Mouse (Mus musculus) intestine, embryonic 15.5 days (tissue): ENCODE results near the gene Cct6b. TPM values are rescaled to one million over a fixed set of nuclear protein-coding genes. Genes with fewer than 3 reads are reported as not detected.

Experiments used
- ATAC-seq: fragments of 200-750 bp; cut with Nextera tagmentation; 2 replicates; pipeline ENCODE4 v1.8.0; 2017; ENCODE audit warnings: moderate TSS enrichment, moderate library complexity
- H3K27ac ChIP-seq: fragments of 300-500 bp; sonication (generic); 2 replicates; pipeline ENCODE4 v1.5.1; 2015; ENCODE audit warnings: mild to moderate bottlenecking, inconsistent platforms
- H3K27me3 ChIP-seq: fragments of 300-500 bp; sonication (generic); replicated peaks from 2 replicates; pipeline ENCODE4 v1.6.1; 2015; ENCODE audit warnings: inconsistent platforms
- H3K36me3 ChIP-seq: fragments of 300-500 bp; sonication (generic); 2 replicates; pipeline ENCODE4 v1.6.1; 2015; ENCODE audit warnings: inconsistent platforms
- H3K4me1 ChIP-seq: fragments of 300-500 bp; sonication (generic); replicated peaks from 2 replicates; pipeline ENCODE4 v1.6.1; 2015; ENCODE audit warnings: inconsistent platforms
- H3K4me2 ChIP-seq: fragments of 300-500 bp; sonication (generic); replicated peaks from 2 replicates; pipeline ENCODE4 v1.6.1; 2015; ENCODE audit warnings: mild to moderate bottlenecking, inconsistent platforms
- H3K4me3 ChIP-seq: fragments of 300-500 bp; sonication (generic); replicated peaks from 2 replicates; pipeline ENCODE4 v1.5.1; 2015; ENCODE audit warnings: inconsistent platforms
- H3K9ac ChIP-seq: fragments of 300-500 bp; sonication (generic); 2 replicates; pipeline ENCODE4 v1.6.1; 2015; ENCODE audit warnings: inconsistent platforms
- H3K9me3 ChIP-seq: fragments of 300-500 bp; sonication (generic); 2 replicates; pipeline ENCODE4 v1.6.1; 2016; ENCODE audit warnings: inconsistent platforms
- WGBS: fragments of 180-500 bp; shearing (Covaris S2); methylation state at CpG from one replicate; pipeline ENCODE4 v1.1.7; 2015; 5-methylcytosine and 5-hydroxymethylcytosine counted together
- polyA plus RNA-seq: library from polyadenylated mRNA; unstranded; fragments of >200 nt; fragmentation: Nextera tagmentation; extraction: Ambion mirVana; gene quantifications from 2 replicates; pipeline ENCODE4 v1.2.1, GENCODE M21; 2015

Cct6b gene
- polyA plus RNA-seq, 1 experiment from 2014 or later = 0.28 TPM

DNA sequence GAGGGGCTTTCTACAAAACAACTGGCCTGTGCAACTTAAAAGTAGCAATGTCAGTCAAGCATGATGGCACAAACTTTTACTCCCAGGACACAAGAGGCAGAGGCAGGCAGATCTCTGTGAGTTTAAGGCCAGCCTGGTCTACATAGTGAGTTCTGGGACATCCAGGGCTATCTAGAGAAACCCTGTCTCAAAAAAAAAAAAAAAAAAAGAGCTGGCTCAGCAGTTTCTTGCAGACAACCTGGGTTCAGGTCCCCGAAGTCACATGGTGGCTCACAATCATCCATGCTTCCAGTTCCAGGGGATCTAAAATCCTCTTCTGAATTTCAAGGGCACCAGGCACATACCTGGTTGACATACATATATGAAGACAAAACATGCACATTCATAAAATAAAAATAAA is 8.2 kb downstream of the Cct6b start:
- no peaks in the 10 kb centered on the region for H3K4me1 ChIP-seq
- 84% methylated on average over 1 of the region's 1 CpGs for WGBS
- no peak overlapping the region for H3K27ac ChIP-seq
- H3K36me3 ChIP-seq = no peaks in the 10 kb centered on the region
- no peak overlapping the region for H3K4me3 ChIP-seq
- no peak overlapping the region for H3K4me2 ChIP-seq
- H3K27me3 ChIP-seq = no peaks in the 10 kb centered on the region
- H3K9me3 ChIP-seq = no peaks in the 10 kb centered on the region
- H3K9ac ChIP-seq = no peak overlapping the region
- no peak for ATAC-seq

DNA sequence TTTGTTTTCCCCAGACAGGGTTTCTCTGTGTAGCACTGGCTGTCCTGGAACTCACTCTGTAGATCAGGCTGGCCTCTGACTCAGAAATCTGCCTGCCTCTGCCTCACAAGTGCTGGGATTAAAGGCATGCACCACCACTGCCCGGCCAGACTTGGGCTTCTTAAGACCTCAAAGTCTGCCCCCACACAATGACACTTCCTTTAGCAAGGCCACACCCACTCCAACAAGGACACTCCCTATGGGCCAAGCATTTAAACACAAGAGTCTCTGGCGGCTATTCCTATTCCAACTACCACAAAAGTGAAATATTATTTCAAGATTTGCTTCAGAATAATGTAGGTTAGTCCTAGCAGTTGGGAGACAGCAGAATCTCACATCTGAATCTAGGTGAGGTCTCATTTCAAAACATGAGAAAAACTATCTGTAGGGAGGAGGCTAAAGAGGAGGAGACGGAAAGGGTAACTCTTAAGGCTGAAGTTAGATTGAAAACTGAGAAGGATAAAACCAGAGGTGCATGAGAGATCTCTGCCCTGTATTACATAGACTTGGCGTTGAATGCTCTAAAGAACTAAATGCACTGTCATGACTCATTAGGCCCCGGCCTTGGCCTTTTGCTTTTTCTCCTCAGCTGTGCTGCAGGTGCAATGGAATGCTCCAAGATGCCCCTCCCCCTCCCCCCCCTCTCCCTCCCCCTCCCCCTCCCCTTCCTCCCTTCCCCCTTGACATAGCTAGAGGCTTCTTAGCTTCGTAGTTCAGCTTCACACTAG is 11.6 kb downstream of the Cct6b start:
- no peaks in the 10 kb centered on the region for H3K36me3 ChIP-seq
- H3K9me3 ChIP-seq = no peaks in the 10 kb centered on the region
- H3K27me3 ChIP-seq = no peaks in the 10 kb centered on the region
- H3K4me2 ChIP-seq = no peak overlapping the region
- no peak overlapping the region for H3K27ac ChIP-seq
- H3K4me1 ChIP-seq = no peaks in the 10 kb centered on the region
- ATAC-seq = no peak
- WGBS = 67% methylated on average over 6 of the region's 6 CpGs
- H3K4me3 ChIP-seq = no peak overlapping the region
- H3K9ac ChIP-seq = no peak overlapping the region

DNA sequence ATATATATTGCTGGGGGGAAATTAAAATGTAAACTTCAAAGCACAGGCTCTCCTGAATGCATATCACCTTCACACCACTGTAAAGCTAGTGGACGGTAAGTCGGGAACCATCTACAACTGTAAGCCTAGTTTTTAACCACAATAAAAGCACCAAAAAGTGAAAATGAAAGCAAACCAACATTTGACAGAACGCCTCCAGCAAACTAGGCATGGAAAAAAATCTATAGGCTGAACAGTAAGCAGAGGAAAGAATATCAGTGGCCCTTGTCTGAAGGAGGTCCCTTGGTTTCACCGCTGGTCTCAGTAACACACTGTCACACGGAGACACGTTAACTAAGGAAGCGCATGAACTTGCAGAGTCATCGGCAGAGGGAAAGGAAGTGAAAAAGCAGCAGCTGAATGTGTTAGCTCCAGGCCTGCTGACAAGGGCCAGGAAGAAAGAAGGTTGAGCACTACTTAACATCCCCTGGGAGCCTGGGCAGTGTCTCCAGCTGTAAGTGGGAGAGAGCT is 17.2 kb downstream of the Cct6b start:
- Histone ChIP-seq H3K9ac (no peak overlapping the region), H3K9me3 (no peaks in the 10 kb centered on the region), H3K4me3 (no peak overlapping the region), H3K27me3 (0 out of 2 replicates have a peak, but pooled peaks cover 3% of the 10 kb centered on the region), H3K4me1 (no peaks in the 10 kb centered on the region), H3K4me2 (no peak overlapping the region), H3K36me3 (no peaks in the 10 kb centered on the region), H3K27ac (no peak overlapping the region)
- no peak for ATAC-seq
- 69% methylated on average over 8 of the region's 8 CpGs for WGBS

DNA sequence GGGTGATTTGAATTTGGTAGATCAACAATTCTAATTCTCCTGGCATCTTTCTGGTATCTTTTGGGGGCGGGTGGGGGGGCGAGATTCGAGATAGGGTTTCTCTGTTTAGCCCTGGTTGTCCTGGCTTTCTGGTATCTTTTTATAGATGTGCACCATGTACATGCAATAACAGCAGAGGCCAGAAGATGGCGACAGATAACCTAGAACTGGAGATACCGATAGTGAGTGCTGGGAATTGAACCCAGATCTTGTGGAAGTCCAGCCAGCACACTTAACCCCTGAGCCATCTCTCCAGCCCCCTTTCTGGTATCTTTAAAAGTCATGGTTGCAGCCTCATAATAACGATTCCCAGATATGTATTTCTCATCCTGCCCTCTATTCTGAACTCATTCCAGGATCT is 18.0 kb downstream of the Cct6b start:
- no peak overlapping the region for H3K4me2 ChIP-seq
- H3K4me1 ChIP-seq = no peaks in the 10 kb centered on the region
- no peaks in the 10 kb centered on the region for H3K36me3 ChIP-seq
- 30% methylated on average over 6 of the region's 6 CpGs for WGBS
- 0 out of 2 replicates have a peak, but pooled peaks cover 3% of the 10 kb centered on the region for H3K27me3 ChIP-seq
- no peak overlapping the region for H3K9ac ChIP-seq
- no peak for ATAC-seq
- H3K9me3 ChIP-seq = no peaks in the 10 kb centered on the region
- no peak overlapping the region for H3K4me3 ChIP-seq
- H3K27ac ChIP-seq = no peak overlapping the region

DNA sequence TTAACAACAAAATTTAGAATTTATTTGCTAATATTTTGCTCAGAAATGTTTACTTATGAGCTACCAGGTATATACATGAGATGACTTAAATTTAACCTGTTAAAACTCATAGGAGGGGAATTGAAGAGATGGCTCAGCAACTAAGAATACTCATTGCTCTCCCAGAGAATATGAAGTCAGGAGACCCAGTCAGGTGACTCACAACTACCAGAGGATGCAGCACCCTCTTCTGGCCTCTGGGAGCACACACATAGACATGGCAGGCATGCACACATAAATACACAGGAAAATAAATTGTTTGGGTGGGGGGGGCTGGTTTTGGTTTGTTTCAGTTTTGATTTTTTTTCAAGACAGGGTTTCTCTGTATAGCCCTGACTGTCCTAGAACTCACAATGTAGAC is 25.1 kb downstream of the Cct6b start:
- H3K9me3 ChIP-seq = no peaks in the 10 kb centered on the region
- ATAC-seq = no peak

GRCm38 (mm10) chr11:82734227-82734626 is 29.9 kb downstream of the Cct6b start:
- Histone ChIP-seq H3K9ac (no peak overlapping the region), H3K4me1 (no peaks in the 10 kb centered on the region), H3K27me3 (no peaks in the 10 kb centered on the region), H3K4me3 (no peak overlapping the region), H3K9me3 (no peaks in the 10 kb centered on the region), H3K36me3 (no peaks in the 10 kb centered on the region), H3K27ac (no peak overlapping the region), H3K4me2 (no peak overlapping the region)
- no peak for ATAC-seq

More for the DNA sequence above, 25.1 kb downstream of the Cct6b start:
- Histone ChIP-seq H3K9ac (no peak overlapping the region), H3K27me3 (no peaks in the 10 kb centered on the region), H3K4me3 (no peak overlapping the region), H3K27ac (no peak overlapping the region), H3K36me3 (no peaks in the 10 kb centered on the region), H3K4me2 (no peak overlapping the region), H3K4me1 (no peaks in the 10 kb centered on the region)

DNA sequence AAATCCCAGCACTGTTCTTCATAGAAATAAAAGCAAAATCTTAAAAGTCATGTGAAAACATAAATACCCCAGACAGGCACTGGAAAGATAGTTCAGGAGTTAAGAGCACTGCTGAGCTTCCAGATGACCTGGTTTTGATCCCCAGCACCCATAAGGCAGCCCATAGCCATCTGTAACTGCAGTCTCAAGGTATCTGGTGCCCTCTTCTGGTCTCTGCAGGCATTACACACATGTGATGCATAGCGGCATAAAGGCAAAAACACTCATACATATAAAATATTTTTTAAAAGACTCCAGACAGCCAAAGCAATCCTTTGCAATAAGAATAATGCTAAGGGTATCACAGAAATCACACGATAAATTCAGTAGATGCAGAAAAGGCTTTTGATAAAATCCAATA is 37.3 kb downstream of the Cct6b start:
- H3K27me3 ChIP-seq = no peaks in the 10 kb centered on the region
- H3K9me3 ChIP-seq = no peaks in the 10 kb centered on the region
- no peak overlapping the region for H3K4me3 ChIP-seq
- no peaks in the 10 kb centered on the region for H3K4me1 ChIP-seq
- no peak overlapping the region for H3K9ac ChIP-seq
- no peak overlapping the region for H3K27ac ChIP-seq
- WGBS = 93% methylated on average over 2 of the region's 2 CpGs
- H3K4me2 ChIP-seq = no peak overlapping the region
- no peaks in the 10 kb centered on the region for H3K36me3 ChIP-seq
- no peak for ATAC-seq

DNA sequence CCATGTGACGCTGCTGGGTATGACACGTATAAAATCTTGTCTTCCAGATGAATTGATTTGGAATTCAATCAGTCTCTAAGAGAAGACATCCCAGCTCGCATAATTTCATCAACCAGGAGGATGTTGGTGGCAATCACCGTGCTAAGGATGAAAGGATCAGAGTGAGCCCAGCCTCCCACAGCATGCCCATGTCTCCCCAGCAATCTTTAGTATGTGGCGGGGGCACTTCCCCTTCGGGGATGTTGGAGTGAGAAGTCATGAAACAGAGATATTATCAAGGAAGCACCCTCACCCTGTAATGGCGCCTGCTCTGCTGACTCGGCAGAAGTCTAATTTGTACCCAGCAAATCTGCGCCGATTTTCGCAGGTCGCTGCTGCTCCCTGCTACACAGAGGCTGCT is 44.8 kb downstream of the Cct6b start:
- no peaks in the 10 kb centered on the region for H3K4me1 ChIP-seq
- ATAC-seq = no peak
- H3K27me3 ChIP-seq = no peaks in the 10 kb centered on the region
- H3K9ac ChIP-seq = no peak overlapping the region
- no peak overlapping the region for H3K4me3 ChIP-seq
- no peak overlapping the region for H3K27ac ChIP-seq
- WGBS = 83% methylated on average over 12 of the region's 12 CpGs
- no peaks in the 10 kb centered on the region for H3K9me3 ChIP-seq
- H3K36me3 ChIP-seq = no peaks in the 10 kb centered on the region
- no peak overlapping the region for H3K4me2 ChIP-seq

DNA sequence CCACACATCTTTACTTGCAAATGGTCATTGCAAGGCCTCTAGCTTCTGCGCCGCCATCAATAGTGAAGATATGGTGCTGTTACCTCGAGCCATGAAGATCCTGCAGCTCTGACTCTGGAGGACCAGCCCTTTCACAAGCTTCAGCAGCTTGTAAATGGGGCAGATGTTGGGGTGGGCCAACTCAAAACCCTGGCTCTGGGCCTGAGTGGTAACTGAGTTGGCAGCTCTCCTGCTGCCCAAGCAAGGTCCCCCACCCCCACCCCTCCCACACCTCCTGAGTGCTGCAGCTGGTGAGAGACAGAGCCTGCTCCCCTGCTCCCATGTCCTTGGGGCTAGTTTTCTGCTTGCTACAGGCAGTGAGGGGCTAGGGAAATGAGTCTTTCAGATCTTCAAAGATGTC is 51.4 kb downstream of the Cct6b start:
- no peaks in the 10 kb centered on the region for H3K27me3 ChIP-seq
- H3K4me2 ChIP-seq = no peak overlapping the region
- H3K36me3 ChIP-seq = no peaks in the 10 kb centered on the region
- H3K27ac ChIP-seq = no peak overlapping the region
- no peaks in the 10 kb centered on the region for H3K4me1 ChIP-seq
- H3K9me3 ChIP-seq = no peaks in the 10 kb centered on the region
- no peak overlapping the region for H3K4me3 ChIP-seq
- ATAC-seq = no peak
- no peak overlapping the region for H3K9ac ChIP-seq
- WGBS = 82% methylated on average over 3 of the region's 3 CpGs

DNA sequence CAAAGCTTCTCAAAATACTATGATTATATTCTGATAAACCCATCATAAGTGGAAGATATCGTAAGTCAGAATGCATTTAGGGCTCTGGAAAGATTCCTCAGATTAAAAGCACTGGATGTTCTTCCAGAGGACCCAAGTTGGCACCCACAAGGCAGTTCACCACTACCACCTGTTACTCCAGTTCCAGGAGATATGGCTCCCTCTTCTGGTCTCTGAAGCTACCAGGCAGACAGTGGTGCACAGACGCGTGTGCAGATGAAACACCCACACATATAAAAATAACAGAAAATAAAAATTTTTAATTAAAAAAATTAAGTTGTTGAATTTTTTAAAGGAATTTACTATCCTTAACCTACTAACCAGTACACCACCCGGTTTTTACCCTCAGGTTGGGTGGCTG is 55.2 kb downstream of the Cct6b start:
- ATAC-seq = no peak
- no peaks in the 10 kb centered on the region for H3K4me1 ChIP-seq

DNA sequence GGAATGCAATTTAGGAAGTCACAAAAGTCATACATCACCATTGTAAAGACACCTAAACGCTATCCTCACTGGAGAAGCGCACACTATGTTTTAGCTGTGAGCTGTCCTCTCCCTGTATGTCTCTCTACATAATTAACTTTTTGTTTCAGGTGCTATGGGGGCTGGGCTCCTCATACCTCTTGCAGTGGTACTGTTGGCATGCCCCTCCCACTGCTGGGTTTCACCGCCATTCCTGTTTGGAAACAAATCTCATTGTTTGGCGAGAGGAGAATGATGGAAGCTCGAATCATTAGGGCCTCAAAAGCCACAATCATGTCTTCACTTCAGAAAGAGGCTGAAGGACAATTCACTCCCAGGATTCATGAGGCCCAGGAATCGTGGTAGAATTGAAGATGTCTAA is 59.0 kb downstream of the Cct6b start:
- H3K27ac ChIP-seq = no peak overlapping the region
- H3K4me2 ChIP-seq = no peak overlapping the region
- no peak overlapping the region for H3K9ac ChIP-seq
- no peaks in the 10 kb centered on the region for H3K36me3 ChIP-seq
- no peak overlapping the region for H3K4me3 ChIP-seq
- no peak for ATAC-seq
- no peaks in the 10 kb centered on the region for H3K27me3 ChIP-seq
- no peaks in the 10 kb centered on the region for H3K9me3 ChIP-seq
- 69% methylated on average over 6 of the region's 6 CpGs for WGBS
- H3K4me1 ChIP-seq = no peaks in the 10 kb centered on the region

More for the DNA sequence above, 55.2 kb downstream of the Cct6b start:
- Histone ChIP-seq H3K9me3 (no peaks in the 10 kb centered on the region), H3K9ac (no peak overlapping the region), H3K4me3 (no peak overlapping the region), H3K27me3 (no peaks in the 10 kb centered on the region), H3K4me2 (no peak overlapping the region), H3K36me3 (no peaks in the 10 kb centered on the region), H3K27ac (no peak overlapping the region)
- 79% methylated on average over 4 of the region's 4 CpGs for WGBS

- ATAC-seq = no peak
- Histone ChIP-seq H3K36me3 (no peaks in the 10 kb centered on the region), H3K4me3 (no peak overlapping the region), H3K9ac (no peak overlapping the region), H3K4me1 (no peaks in the 10 kb centered on the region), H3K4me2 (no peak overlapping the region), H3K27ac (no peak overlapping the region), H3K9me3 (no peaks in the 10 kb centered on the region), H3K27me3 (no peaks in the 10 kb centered on the region)
- WGBS = 85% methylated on average over 11 of the region's 11 CpGs
Measured at GRCm38 (mm10) chr11:82699865-82700410, 64.2 kb downstream of the Cct6b start.

- H3K27me3 ChIP-seq = no peaks in the 10 kb centered on the region
- H3K4me2 ChIP-seq = no peak overlapping the region
- no peaks in the 10 kb centered on the region for H3K36me3 ChIP-seq
- H3K9me3 ChIP-seq = no peaks in the 10 kb centered on the region
- WGBS = 59% methylated on average over 7 of the region's 7 CpGs
- H3K4me1 ChIP-seq = no peaks in the 10 kb centered on the region
- H3K4me3 ChIP-seq = no peak overlapping the region
- ATAC-seq = no peak
- H3K9ac ChIP-seq = no peak overlapping the region
- H3K27ac ChIP-seq = no peak overlapping the region
Measured at GRCm38 (mm10) chr11:82695930-82696329, 68.2 kb downstream of the Cct6b start.
